Mouse (Mus musculus): ENCODE data around the gene Gm6902. TPM values are rescaled to one million over a fixed set of nuclear protein-coding genes. Genes with fewer than 3 reads are reported as not detected.
"Not testable (repeated sequence)": the region's sequence is repeated elsewhere in the genome, so short reads cannot be mapped to it uniquely, and the experiment has no call there.

Gm6902 gene
- not detected in 2 replicates for polyA plus RNA-seq (2012; rRNA removed)

- not testable (repeated sequence) for H3K4me3 ChIP-seq (ENCODE audit: control insufficient read depth, insufficient read depth, low read length); H3K4me1 ChIP-seq (replicated peaks; ENCODE audit: control insufficient read depth, insufficient read depth, low read length); H3K36me3 ChIP-seq (ENCODE audit: control insufficient read depth, insufficient read depth, low read length); H3K27ac ChIP-seq (ENCODE audit: control insufficient read depth, insufficient read depth, low read length); DNase-seq; H3K27me3 ChIP-seq (ENCODE audit: control insufficient read depth, insufficient read depth, low read length)
- no CpG with 5 or more reads among the region's 2 CpGs for WGBS
Observed at GRCm38 (mm10) chr7:23278800-23279199, at the start of gene Gm6902. Gene Gm6902, minus strand, starts transcription at chr7:23278900.

- WGBS = 89% methylated on average over 3 of the region's 3 CpGs
- DNase-seq; H3K4me1 ChIP-seq (replicated peaks; ENCODE audit: control insufficient read depth, insufficient read depth, low read length); H3K27me3 ChIP-seq (ENCODE audit: control insufficient read depth, insufficient read depth, low read length); H3K4me3 ChIP-seq (ENCODE audit: control insufficient read depth, insufficient read depth, low read length); H3K27ac ChIP-seq (ENCODE audit: control insufficient read depth, insufficient read depth, low read length); H3K36me3 ChIP-seq (ENCODE audit: control insufficient read depth, insufficient read depth, low read length): not testable (repeated sequence)
Observed at GRCm38 (mm10) chr7:23300892-23301291, 22.2 kb upstream of the Gm6902 start, which contains the start of gene Nlrp4e. Gene Nlrp4e, plus strand, starts transcription at chr7:23301192.

- H3K27ac ChIP-seq (ENCODE audit: control insufficient read depth, insufficient read depth, low read length); H3K4me1 ChIP-seq (replicated peaks; ENCODE audit: control insufficient read depth, insufficient read depth, low read length); H3K4me3 ChIP-seq (ENCODE audit: control insufficient read depth, insufficient read depth, low read length); DNase-seq; H3K36me3 ChIP-seq (ENCODE audit: control insufficient read depth, insufficient read depth, low read length); H3K27me3 ChIP-seq (ENCODE audit: control insufficient read depth, insufficient read depth, low read length): not testable (repeated sequence)
- WGBS = no CpG with 5 or more reads among the region's 2 CpGs
Observed at GRCm38 (mm10) chr7:23251582-23251981, 27.1 kb downstream of the Gm6902 start, which contains the start of gene Vmn1r166. Gene Vmn1r166, minus strand, starts transcription at chr7:23251682.

Other genes with a start within 250 kb of the Gm6902 start
- not detected in 2 replicates for gene Vmn1r163, start 223.4 kb downstream of the Gm6902 start, polyA plus RNA-seq (2012; rRNA removed)
- gene Gm8720, start 211.4 kb downstream of the Gm6902 start, polyA plus RNA-seq (2012; rRNA removed) = not detected in 2 replicates
- not detected in 2 replicates for gene Gm10662, start 134.4 kb downstream of the Gm6902 start, polyA plus RNA-seq (2012; rRNA removed)
- gene Vmn1r165, start 61.6 kb downstream of the Gm6902 start, polyA plus RNA-seq (2012; rRNA removed) = not detected in 2 replicates
- not detected in 2 replicates for gene Vmn1r166, start 27.2 kb downstream of the Gm6902 start, polyA plus RNA-seq (2012; rRNA removed)
- gene Nlrp4e, start 22.3 kb upstream of the Gm6902 start, polyA plus RNA-seq (2012; rRNA removed) = not detected in 2 replicates
- 0.15 TPM in 1 of 2 replicates, not detected in the other for gene Nlrp5, start 107.0 kb upstream of the Gm6902 start, polyA plus RNA-seq (2012; rRNA removed)
- gene Vmn1r167, start 228.3 kb upstream of the Gm6902 start, polyA plus RNA-seq (2012; rRNA removed) = not detected in 2 replicates

Data from thymus, adult 2 months (tissue).